Mouse (Mus musculus) spleen, adult 2 months (tissue): Measurements from ENCODE around the gene Ubash3b.

Source experiments
- CTCF ChIP-seq: fragments of 200-500 bp; IDR thresholded peaks from 2 replicates; pipeline ENCODE4 v1.5.1; 2011; ENCODE audit warnings: mild to moderate bottlenecking, inconsistent platforms; ENCODE audit not compliant: insufficient read depth, insufficient read length, insufficient replicate concordance; ENCODE audit errors: extremely low read depth
- POLR2A ChIP-seq: fragments of 200-500 bp; IDR thresholded peaks from 2 replicates; pipeline ENCODE4 v1.6.1; 2011; ENCODE audit warnings: low read depth, low read length, inconsistent platforms

GRCm38 (mm10) chr9:41136273-41136672 is 25.2 kb downstream of the Ubash3b start:
- TF ChIP-seq POLR2A: no peak
- TF ChIP-seq CTCF: no peak
